Mouse (Mus musculus) lung, embryonic 14.5 days (tissue): ENCODE measurements around the gene Ccdc82. TPM values are rescaled to one million over a fixed set of nuclear protein-coding genes. Genes with fewer than 3 reads are reported as not detected.

Experiments used
- ATAC-seq: fragments of 200-750 bp; cut with Nextera tagmentation; 2 replicates; pipeline ENCODE4 v1.8.0; 2017; ENCODE audit warnings: mild to moderate bottlenecking, moderate TSS enrichment, moderate library complexity; ENCODE audit not compliant: insufficient read depth
- DNase-seq: peaks from one replicate; pipeline ENCODE4 v3.0.0-alpha.2; 2015
- H3K27ac ChIP-seq: fragments of 300-500 bp; sonication (generic); 2 replicates; pipeline ENCODE4 v1.5.1; 2014; ENCODE audit warnings: low read depth, mild to moderate bottlenecking, moderate library complexity
- H3K27me3 ChIP-seq: fragments of 300-500 bp; sonication (generic); 2 replicates; pipeline ENCODE4 v1.6.1; 2014; ENCODE audit warnings: low read length, control low read depth; ENCODE audit not compliant: insufficient read depth
- H3K36me3 ChIP-seq: fragments of 300-500 bp; sonication (generic); 2 replicates; pipeline ENCODE4 v1.6.1; 2014; ENCODE audit warnings: control low read depth; ENCODE audit not compliant: insufficient read depth
- H3K4me1 ChIP-seq: fragments of 300-500 bp; sonication (generic); 2 replicates; pipeline ENCODE4 v1.6.1; 2014; ENCODE audit warnings: antibody characterized with exemption, control low read depth; ENCODE audit not compliant: insufficient read depth
- H3K4me2 ChIP-seq: fragments of 300-500 bp; sonication (generic); 2 replicates; pipeline ENCODE4 v1.6.1; 2014; ENCODE audit warnings: mild to moderate bottlenecking
- H3K4me3 ChIP-seq: fragments of 300-500 bp; sonication (generic); 2 replicates; pipeline ENCODE4 v1.5.1; 2014; ENCODE audit warnings: low read depth, low read length
- H3K9ac ChIP-seq: fragments of 300-500 bp; sonication (generic); 2 replicates; pipeline ENCODE4 v1.6.1; 2014
- H3K9me3 ChIP-seq: fragments of 300-500 bp; sonication (generic); 2 replicates; pipeline ENCODE4 v1.6.1; 2016; ENCODE audit warnings: low read depth, low read length, control low read depth
- CTCF ChIP-seq: IDR thresholded peaks from 2 replicates; pipeline ENCODE4 v1.5.1; 2016; ENCODE audit warnings: antibody characterized with exemption, low read depth
- WGBS: fragments of 180-500 bp; shearing (Covaris S2); extraction: QIAGEN DNeasy Blood & Tissue Kit; methylation state at CpG from one replicate; pipeline ENCODE4 v1.1.7; 2014; 5-methylcytosine and 5-hydroxymethylcytosine counted together
- polyA plus RNA-seq: library from polyadenylated mRNA; unstranded; fragments of >200 nt; fragmentation: Nextera tagmentation; extraction: Ambion mirVana; gene quantifications from 2 replicates; pipeline ENCODE4 v1.2.1, GENCODE M21; 2014

Gene Ccdc82
- polyA plus RNA-seq, 1 experiment from 2014 or later, result 14.7 TPM

DNA sequence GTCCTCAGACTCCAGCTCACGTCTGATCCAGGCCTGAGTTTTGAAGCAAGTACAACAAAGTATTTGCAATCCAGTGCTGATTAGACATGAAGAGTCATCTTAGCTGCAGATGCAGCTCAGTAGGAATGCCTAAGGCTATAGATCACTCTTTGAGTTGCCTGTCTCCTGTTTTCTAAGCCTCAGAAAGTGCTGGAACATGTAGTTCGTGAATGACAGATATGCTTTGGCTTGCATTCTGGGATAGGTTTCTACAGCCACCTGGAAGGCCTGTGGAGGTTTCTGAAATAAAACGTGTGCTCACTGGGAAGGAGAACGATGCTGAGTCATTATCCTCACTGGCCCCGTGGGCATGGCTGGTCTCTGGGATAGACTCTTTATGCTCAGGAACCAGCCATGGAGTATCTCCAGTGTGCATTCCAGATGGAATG lies 67.8 kb downstream of the Ccdc82 start:
- no peaks in the 10 kb centered on the region for H3K36me3 ChIP-seq
- no peak for ATAC-seq
- no peak for TF ChIP-seq CTCF
- no peaks in the 10 kb centered on the region for H3K27me3 ChIP-seq
- DNase-seq, result no peak
- no peaks in the 10 kb centered on the region for H3K9me3 ChIP-seq
- no peak overlapping the region for H3K4me2 ChIP-seq
- H3K4me3 ChIP-seq, result no peak overlapping the region
- H3K27ac ChIP-seq, result no peak overlapping the region
- H3K9ac ChIP-seq, result no peak overlapping the region
- WGBS, result 65% methylated on average over 5 of the region's 5 CpGs
- H3K4me1 ChIP-seq, result peaks cover 5% of the 10 kb centered on the region; the same call in 1 of the 2 replicates

DNA sequence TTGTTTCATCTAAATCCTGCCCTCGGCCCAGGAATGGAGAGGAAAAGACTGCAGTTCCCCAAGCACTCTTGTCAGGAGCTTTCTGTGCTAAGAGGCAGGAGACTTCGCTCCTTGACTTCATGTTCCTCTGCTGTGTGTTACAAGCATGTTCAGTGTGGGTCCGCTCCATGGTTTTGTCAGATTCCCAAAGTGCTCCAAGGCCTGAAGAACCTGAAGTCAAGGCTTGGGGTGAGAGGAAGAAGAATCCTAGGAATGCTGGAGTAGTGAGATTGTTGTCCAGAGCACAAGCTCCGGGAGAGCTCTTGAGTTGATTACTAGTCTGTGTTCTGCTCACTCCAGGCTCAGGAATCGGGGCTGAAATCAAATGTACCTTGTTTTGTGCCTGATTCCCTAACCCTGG lies 68.6 kb downstream of the Ccdc82 start:
- no peak overlapping the region; the same call in 1 of the 2 replicates for H3K27ac ChIP-seq
- no peaks in the 10 kb centered on the region for H3K9me3 ChIP-seq
- no peak overlapping the region for H3K4me3 ChIP-seq
- H3K27me3 ChIP-seq, result no peaks in the 10 kb centered on the region
- DNase-seq (peak; percentile 24), ATAC-seq (peak; percentile 31; the same call in 1 of the 2 replicates)
- no peak for TF ChIP-seq CTCF
- 57% methylated on average over 5 of the region's 5 CpGs for WGBS
- H3K4me2 ChIP-seq, result no peak overlapping the region
- no peaks in the 10 kb centered on the region for H3K36me3 ChIP-seq
- peaks cover 5% of the 10 kb centered on the region; the same call in 1 of the 2 replicates for H3K4me1 ChIP-seq
- no peak overlapping the region for H3K9ac ChIP-seq

DNA sequence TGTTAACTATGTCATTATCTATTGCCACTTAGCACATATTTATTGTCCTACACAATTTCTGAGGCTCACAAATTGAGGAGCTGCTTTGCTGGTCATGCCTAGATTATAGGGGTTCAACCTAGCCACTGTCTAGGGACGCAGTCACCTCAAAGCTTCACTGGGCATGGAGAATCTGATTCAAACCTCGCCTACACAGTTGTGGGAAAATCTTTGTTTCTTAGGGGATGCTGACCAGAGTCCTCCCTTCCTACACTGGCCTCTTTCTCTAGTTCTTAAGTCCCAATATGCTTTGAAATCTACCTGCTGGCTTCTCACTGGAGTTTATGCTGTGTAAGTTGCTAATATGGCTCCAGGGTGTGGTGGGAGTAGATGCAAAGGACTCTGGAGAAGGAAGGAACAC lies 72.8 kb downstream of the Ccdc82 start:
- 88% methylated on average over 2 of the region's 2 CpGs for WGBS
- H3K4me1 ChIP-seq, result peaks cover 14% of the 10 kb centered on the region; the same call in 1 of the 2 replicates
- H3K4me2 ChIP-seq, result no peak overlapping the region
- ATAC-seq (no peak), DNase-seq (no peak)
- no peak overlapping the region for H3K9ac ChIP-seq
- H3K4me3 ChIP-seq, result no peak overlapping the region
- no peaks in the 10 kb centered on the region for H3K27me3 ChIP-seq
- H3K9me3 ChIP-seq, result no peaks in the 10 kb centered on the region
- H3K36me3 ChIP-seq, result no peaks in the 10 kb centered on the region
- no peak overlapping the region for H3K27ac ChIP-seq
- TF ChIP-seq CTCF, result no peak

DNA sequence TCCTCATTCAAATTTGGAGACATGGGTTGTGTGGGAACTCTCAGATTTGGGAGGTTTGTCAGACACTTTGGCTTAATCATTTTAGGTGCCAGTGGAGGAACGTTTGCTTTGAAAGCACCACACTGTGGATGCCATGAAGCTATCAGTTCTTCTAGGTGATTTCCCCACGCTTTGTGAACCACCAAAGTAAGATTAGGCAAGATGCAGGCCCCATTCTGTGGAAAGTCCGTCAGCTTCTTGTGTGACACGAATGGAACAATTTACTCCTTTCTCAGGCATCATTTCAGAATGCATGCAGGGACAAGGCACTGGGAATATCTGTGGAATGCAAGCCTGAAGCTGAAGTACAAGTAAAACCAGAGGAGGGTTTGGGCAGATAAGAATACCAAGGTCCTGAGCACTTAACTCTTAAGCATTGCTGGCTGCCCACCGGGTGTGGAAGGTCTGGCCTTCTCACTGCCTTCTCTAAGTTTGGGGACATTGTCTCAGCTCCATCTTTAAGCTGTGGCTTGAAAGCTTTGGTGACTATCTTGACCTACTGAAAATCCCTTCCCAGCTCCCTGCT lies 74.1 kb downstream of the Ccdc82 start:
- H3K27me3 ChIP-seq, result no peaks in the 10 kb centered on the region
- H3K9me3 ChIP-seq, result no peaks in the 10 kb centered on the region
- no peak for DNase-seq
- no peak overlapping the region for H3K27ac ChIP-seq
- no peaks in the 10 kb centered on the region for H3K36me3 ChIP-seq
- H3K4me1 ChIP-seq, result peaks cover 9% of the 10 kb centered on the region; the same call in 1 of the 2 replicates
- no peak for TF ChIP-seq CTCF
- no peak overlapping the region for H3K4me3 ChIP-seq
- no peak overlapping the region for H3K9ac ChIP-seq
- WGBS, result 71% methylated on average over 5 of the region's 5 CpGs
- H3K4me2 ChIP-seq, result no peak overlapping the region
- no peak for ATAC-seq

DNA sequence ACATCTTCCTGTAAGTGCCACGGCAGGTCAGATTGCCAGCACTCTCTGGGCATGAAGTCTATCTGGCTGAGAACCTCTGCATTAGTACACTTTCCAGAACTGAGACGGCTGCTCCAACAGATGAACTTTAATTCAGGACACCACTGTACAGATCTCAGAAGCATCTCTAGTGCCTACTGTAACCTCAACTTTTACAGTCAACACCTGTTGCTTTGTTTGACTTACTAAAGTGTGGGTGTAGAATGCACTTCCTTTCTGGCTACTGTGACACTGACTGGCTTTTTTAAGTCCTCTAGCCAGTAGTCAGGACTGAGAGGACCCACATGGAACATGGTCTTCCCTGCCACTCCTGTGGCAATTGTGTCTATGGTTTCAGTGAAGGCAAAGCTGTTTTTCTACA lies 76.3 kb downstream of the Ccdc82 start:
- WGBS, result 54% methylated on average over 2 of the region's 2 CpGs
- DNase-seq, result no peak
- H3K4me2 ChIP-seq, result no peak overlapping the region
- no peak overlapping the region for H3K9ac ChIP-seq
- H3K36me3 ChIP-seq, result no peaks in the 10 kb centered on the region
- 0 out of 2 replicates have a peak, but pooled peaks cover 8% of the 10 kb centered on the region for H3K4me1 ChIP-seq
- no peak overlapping the region for H3K4me3 ChIP-seq
- H3K9me3 ChIP-seq, result no peaks in the 10 kb centered on the region
- no peak for ATAC-seq
- no peak for TF ChIP-seq CTCF
- H3K27me3 ChIP-seq, result no peaks in the 10 kb centered on the region
- H3K27ac ChIP-seq, result peak overlapping the region; percentile 84

DNA sequence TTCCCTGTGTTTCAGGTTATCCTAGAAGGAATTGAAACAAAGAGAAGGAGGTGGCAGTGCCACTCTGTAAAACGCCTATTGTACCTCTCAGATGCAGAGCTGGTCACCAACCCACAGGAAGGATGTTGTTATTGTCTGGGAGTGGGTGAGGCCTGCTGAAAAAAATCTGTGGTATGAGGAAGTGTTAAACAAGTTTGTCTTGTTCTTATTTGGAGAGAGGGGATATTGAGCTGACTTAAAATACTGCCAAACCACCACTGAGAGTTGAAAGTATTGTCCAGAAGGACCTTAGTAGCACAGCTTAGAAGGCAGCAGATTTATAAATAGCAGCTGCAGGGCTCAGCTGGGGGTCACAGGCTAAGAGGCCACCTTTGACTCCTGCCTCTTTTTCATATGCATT lies 76.9 kb downstream of the Ccdc82 start:
- TF ChIP-seq CTCF, result no peak
- no peak overlapping the region for H3K4me3 ChIP-seq
- no peak overlapping the region for H3K9ac ChIP-seq
- H3K9me3 ChIP-seq, result no peaks in the 10 kb centered on the region
- no peaks in the 10 kb centered on the region for H3K36me3 ChIP-seq
- H3K27ac ChIP-seq, result peak overlapping the region; percentile 84
- no peaks in the 10 kb centered on the region for H3K27me3 ChIP-seq
- no peak overlapping the region for H3K4me2 ChIP-seq
- peak; percentile 63 for DNase-seq
- whole genome bisulfite sequencing, result 25% methylated on average over 1 of the region's 1 CpGs
- peak; percentile 81; the same call in 1 of the 2 replicates for ATAC-seq
- 0 out of 2 replicates have a peak, but pooled peaks cover 8% of the 10 kb centered on the region for H3K4me1 ChIP-seq

Other genes starting within 250 kb of the Ccdc82 start
- gene Jrkl, start 1.1 kb upstream of the Ccdc82 start, polyA plus RNA-seq, result 8.0 and 9.3 TPM in 2 replicates
- 12.3 and 12.8 TPM in 2 replicates for gene Maml2, start 51.0 kb downstream of the Ccdc82 start, polyA plus RNA-seq
- not detected in 2 replicates for gene Gm17571, start 199.8 kb downstream of the Ccdc82 start, polyA plus RNA-seq